Mouse (Mus musculus) bone marrow, adult 2 months (tissue): ENCODE data around the gene Rabac1.

ENCODE experiments used
- CTCF ChIP-seq: fragments of 200-500 bp; IDR thresholded peaks from 2 replicates; pipeline ENCODE4 v1.5.1; 2011; ENCODE audit warnings: low read length, control low read depth; ENCODE audit not compliant: control insufficient read depth, insufficient read depth
- POLR2A ChIP-seq: fragments of 200-500 bp; IDR thresholded peaks from 2 replicates; pipeline ENCODE4 v1.6.1; 2011; ENCODE audit warnings: low read depth, mild to moderate bottlenecking, control low read depth, low read length, borderline replicate concordance; ENCODE audit not compliant: control insufficient read depth

DNA sequence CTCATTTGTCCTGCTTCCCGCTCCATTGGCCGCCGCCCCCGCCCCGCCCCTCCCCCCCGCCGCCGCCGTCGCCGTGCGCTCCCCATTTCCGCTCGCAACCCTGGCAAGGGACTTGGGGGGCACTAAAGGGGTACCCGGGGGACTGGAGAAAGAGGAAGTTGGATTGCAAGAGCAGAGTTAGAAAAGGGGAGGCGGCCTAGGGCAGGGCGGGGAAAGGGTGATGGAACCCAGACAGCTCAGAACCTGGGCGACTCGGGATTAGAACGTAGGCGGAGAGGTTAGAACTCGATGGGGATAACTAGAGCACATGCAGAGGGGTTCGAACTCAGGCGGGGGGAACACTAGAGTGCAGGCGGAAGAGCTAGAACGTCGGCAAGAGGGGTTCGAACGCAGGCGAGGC is 18.1 kb downstream of the Rabac1 start:
- TF ChIP-seq CTCF (no peak), POLR2A (no peak)
